Mouse (Mus musculus) c-Kit-negative CD71-positive TER-119-positive erythroid progenitor cells, embryonic 14.5 days (primary cell): Measurements from ENCODE around the gene Gm5901.
A peak's percentile ranks its signal among the peaks of the same experiment; 100 is the strongest.
"Not testable (repeated sequence)": the region's sequence is repeated elsewhere in the genome, so short reads cannot be mapped to it uniquely, and the experiment has no call there.

Experiments used
- DNase-seq: peaks from one replicate; pipeline ENCODE4 v3.0.0-alpha.2; 2013; ENCODE audit warnings: low read depth, low spot score

Gene Gm5901

DNA sequence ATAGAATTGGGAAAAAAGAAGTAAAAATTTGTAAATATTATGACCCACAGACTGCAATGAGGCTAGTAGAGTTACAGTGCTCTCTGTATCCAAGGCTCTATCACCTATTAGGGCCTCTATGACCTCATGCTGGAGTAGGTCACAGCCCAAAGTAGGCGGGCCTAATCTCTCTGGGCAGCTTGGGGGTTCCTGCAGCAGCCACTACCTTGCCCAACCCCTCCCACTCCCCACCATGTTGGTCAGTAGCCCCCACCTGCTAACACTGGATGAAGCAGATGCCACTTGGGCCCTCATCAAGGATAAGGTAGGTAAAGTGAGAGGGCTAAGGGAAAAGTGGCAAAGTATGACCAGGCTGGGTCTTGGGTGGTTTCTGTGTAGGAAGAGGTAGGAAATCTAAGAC is at the start of gene Gm5901:
Gene Gm5901 (plus strand): TSS at position 173 of the 400 bp plus-strand sequence.
- no peak for DNase-seq

DNA sequence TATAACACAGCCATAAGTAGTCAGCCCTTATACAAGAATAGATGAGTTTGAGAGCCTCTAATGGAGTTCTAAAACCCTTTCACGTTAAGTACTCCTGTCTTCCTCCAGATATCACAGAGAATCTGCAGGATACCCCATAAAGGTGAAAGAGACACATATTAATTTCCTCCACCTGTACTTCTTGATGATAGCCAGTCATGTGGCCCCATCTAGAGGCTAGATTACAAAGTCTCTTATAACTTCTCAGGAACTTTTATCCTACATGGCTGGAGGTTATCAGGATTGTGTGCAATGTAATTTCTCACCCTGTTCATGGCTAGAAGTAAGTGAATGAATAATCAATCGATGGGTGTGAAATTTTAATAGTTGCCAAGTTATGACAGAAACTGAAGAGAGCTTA is 49.5 kb upstream of the Gm5901 start:
- DNase-seq, result no peak

DNA sequence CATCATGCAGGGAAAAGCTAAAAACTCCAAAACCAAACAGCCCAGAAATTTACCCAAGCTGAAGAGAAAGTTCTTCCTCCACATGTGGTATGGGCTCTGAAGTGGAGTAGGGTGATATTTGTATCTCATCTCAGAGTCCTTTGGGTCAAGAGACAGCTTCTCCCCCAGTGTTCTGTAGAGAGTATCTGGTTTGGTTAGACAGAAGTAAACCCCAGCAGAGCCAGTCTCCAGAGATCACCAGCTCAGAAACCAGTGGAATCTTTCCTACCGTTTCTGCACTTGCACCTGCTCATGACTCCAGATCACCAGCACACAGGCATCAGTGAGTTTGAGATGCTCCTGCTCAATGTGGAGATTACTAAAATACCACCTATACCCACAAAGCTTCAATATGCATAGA is 40.8 kb upstream of the Gm5901 start, which contains the start of gene Olfr690:
Gene Olfr690 (minus strand): TSS at position 101 of the 400 bp plus-strand sequence.
- DNase-seq, result no peak

DNA sequence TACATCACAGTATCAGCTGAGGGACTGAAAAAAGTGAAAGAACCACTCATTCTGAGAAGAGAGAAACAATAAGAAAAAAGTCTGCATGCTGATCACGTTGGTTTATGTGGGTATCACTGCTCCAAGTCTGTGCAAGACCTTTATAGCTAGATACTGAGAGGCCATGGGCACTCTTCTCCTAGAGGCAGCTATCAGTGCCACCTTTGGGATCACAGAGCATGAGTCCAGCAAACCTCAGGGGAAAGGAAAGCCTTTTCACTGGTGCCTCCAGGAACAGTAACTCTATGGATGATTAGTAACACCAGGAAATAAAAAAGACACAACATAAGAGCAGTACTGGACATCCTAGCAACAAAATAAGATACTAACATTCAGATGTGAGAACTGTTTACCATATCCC is 32.7 kb upstream of the Gm5901 start, which contains the start of gene Olfr691:
Gene Olfr691 (minus strand): TSS at position 101 of the 400 bp plus-strand sequence.
- DNase-seq, result no peak

DNA sequence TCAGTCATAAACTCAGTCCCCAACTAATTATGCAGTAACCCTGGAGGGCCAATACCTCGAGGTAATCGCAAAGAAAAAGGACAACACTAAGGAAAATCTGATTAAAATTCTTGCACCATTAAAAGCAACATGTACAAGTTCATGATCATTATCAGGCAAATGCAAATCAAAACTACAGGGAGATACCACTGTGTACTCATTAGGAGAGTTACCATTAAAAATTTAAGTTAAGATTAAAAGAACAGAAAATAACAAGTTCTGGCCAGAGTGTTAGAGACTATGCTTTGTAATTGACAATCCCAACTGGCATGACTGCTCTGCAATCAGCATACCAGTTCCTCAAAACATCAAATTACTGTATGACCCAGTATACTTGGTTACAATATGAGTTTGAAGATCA is 32.1 kb upstream of the Gm5901 start:
- no peak for DNase-seq

DNA sequence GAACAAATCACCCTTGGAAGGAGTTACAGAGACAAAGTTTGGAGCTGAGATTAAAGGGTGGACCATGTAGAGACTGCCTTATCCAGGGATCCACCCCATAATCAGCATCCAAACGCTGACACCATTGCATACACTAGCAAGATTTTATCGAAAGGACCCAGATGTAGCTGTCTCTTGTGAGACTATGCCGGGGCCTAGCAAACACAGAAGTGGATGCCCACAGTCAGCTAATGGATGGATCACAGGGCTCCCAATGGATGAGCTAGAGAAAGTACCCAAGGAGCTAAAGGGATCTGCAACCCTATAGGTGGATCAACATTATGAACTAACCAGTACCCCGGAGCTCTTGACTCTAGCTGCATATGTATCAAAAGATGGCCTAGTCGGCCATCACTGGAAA is 18.8 kb upstream of the Gm5901 start:
- DNase-seq, result not testable (repeated sequence)

DNA sequence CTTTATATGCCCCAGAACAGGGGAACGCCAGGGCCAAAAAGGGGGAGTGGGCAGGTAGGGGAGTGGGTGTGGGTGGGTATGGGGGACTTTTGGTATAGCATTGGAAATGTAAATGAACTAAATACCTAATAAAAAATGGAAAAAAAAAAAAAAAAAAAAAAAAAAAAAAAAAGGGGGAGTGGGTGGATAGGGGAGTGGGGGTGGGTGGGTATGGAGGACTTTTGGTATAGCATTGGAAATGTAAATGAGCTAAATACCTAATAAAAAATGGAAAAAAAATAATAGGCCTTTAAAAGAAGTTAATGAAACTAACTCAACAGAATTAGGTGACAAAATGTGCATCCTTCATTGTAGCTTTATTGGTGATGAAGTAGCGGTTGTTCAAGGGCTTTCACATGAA is 18.4 kb upstream of the Gm5901 start:
- not testable (repeated sequence) for DNase-seq

DNA sequence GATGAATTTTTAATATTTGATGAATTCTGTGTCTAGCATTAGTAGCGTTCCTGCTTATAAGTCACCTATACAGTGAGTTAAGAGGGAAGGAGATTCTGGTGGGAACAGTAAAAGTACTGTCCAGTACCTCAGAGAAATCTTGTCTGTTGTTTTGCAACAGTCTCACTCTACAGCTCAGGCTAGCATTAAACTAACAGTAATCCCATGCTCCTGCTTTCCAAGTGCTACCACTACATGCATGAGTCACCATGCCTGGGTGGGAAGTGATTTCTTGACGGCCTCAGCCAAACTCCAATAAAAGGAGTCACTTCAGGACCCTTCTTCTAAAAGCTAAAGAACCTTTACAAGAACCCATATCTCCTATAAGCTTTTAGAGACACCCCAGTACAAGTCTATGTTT is 13.1 kb upstream of the Gm5901 start:
- no peak for DNase-seq

DNA sequence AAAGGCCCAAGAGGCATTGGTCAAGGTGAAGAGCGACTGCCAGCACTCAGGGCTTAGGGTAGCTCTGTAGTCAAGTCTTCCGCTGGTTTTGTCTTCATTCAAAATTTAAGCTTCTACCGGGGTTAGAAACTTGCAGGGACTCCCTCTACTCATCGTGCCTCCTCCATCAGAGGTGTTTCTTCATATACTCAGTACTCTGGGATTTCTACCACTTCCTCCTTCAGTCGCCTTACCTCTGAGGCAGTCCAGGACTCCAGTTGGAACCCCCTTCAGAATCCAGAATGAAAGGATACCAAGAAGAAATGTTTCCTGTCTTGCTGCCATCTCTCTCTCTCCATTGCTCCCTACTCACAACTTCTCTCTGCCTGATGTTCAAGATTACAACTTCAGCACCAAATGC is 7.6 kb upstream of the Gm5901 start:
- DNase-seq, result no peak

DNA sequence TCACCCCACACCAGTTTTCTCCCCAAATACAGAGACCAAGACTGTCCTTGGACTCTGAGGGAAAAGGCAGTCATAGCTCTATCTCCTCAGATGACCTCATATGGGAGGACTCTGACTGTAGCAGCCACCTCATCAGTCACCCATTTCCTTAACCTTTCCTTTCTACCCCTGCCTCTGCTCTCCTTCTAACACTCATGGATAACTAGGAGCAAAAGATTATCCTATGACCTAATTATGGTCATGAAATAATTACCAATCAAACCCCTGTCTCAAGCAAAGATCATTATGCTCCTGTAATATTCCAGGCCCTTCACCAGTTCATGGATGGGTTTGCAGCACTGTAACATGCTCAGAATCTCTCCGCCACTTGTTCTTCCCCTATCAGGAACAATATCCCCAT is 6.9 kb upstream of the Gm5901 start, which contains the start of gene Olfr692:
Gene Olfr692 (plus strand): TSS at position 301 of the 400 bp plus-strand sequence.
- DNase-seq, result no peak

DNA sequence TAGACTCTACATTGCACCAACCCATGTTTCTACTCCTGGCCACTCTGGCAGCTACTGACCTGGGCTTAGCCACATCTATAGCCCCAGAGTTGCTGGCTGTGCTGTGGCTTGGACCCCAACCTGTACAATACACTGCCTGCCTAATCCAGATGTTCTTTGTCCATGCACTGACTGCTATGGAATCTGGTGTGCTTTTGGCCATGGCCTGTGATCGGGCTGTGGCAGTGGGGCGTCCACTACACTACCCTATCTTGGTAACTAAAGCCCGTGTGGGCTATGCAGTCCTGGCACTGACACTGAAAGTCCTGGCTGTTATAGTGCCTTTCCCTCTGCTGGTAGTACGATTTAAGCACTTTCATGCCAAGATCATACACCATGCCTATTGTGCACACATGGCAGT is 6.3 kb upstream of the Gm5901 start:
- DNase-seq, result no peak

DNA sequence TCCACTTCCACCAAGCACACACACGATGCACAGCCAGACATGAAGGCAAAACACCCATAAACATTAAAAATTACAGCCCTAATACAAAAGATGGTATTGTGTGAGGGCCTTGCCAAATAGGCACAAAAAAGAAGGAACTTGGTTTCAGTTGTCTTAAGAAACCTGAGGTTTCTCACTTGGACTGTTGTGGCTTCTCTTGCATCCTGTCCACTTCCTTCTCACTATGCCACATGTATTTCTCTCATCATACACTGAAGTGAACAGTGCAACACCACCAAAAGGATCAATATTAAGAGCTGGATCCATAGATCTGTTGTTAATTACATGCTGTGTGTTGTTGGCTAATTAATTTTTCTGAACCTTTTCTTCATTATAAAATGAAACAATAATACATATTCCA is 1.9 kb upstream of the Gm5901 start:
- no peak for DNase-seq

DNA sequence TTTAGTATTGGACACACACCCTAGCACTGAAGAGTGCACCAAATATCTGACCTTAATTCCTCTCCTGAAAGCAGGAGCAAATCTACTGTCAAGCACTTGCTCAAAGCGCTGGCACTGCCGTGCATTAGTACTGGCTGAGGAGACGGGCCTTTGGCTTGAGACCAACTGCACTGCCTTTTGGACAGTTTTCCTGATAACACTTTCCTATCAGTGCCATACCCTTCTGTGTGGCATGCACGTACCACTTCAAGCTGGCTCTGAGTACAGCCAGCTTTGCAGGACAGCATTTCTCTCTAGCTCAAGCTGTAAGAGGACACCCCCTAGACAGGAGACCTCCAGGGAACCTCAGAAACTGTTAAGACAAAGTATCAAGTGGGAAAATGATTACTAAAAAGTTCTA is 1.3 kb upstream of the Gm5901 start:
- no peak for DNase-seq

DNA sequence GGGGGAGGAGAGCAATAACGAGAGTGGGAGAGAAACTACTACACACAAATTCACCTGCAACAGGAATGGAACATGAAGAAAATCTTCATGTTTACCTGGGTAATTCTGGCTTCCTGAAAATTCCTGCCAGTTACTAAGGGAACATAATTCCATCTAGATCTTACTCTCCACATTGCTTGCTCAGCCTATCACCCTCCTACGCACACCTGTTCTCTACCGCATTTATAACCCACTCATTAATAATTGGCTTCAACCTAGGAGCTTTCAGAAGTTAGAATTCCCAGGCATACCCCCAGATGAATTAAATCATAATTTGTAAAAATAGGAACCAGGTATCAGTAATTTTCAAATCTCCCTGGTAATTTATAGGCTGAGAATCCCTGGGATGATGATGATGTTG is 862 bp upstream of the Gm5901 start:
- DNase-seq, result no peak

DNA sequence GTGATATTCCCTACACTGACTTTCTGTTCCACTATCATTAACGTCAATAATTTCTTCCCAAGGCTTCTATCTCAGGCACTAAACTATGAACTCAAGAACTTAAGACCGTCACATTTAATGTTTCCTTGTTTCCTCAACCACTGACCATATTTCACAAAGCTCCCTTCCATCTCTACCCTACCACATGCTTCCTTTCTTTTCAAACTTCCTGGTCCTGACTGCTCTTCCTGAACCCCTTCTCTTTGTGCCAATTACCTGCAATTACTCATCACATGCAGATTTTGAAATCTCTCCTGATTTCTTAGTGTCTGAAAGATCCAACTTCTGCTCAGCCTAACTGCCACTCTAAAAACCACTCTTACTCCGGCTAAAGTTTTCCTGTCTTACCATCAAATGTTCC is 5.5 kb downstream of the Gm5901 start:
- no peak for DNase-seq

DNA sequence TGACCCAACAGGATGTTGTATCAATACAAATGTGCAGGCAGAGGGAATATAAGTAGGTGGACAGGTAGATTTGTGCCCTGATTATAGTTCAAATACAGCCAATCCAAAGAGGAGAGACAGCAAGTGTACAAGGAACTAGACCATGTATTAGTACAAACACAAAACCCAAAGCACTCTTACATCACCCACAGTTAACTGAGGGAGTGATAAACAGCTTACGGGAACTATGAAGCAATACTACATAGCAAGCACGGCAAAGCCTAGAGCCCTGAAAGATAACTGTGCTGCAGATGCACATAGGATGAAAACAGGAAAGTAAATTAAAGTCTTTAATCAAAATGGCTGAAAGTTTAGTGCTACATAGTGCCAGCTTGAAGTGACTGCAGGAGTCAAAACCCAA is 12.9 kb downstream of the Gm5901 start:
- DNase-seq, result no peak

DNA sequence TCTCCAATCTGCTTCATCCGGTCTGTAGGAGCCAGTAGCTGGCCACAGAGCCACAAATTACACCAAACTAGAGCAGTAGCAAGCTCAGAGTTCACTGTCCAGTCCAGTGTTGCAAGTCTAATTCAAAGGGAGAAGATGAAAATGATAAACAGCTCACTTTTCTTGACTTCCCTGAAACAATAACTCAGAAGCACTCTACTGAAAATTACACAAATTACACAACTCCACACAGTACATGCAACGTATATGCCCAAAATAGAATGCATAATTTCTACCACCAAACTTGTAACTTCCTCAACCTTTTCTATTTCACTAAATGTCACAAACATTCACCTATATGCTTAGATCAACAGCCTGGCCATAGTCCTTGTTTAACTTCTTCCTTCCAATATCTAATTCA is 15.4 kb downstream of the Gm5901 start:
- DNase-seq, result no peak

DNA sequence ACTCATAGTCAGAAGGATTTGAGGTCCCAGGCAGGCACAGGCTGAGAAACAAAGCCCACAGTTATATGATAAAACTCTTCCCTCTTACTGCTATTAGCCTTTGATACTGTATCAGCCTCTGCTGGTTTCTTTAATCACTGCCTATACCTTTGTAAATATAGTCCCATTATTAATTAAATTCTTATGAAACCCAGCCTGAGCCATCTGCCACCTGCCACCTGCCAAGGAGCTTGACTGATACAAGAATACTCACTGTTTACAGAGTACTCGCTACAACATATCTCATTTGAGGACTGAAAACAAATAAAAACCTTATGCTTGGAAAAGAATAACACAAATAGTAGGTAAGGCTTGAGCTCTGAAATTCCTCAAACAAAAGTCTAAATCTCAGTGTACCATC is 19.8 kb downstream of the Gm5901 start:
- no peak for DNase-seq

DNA sequence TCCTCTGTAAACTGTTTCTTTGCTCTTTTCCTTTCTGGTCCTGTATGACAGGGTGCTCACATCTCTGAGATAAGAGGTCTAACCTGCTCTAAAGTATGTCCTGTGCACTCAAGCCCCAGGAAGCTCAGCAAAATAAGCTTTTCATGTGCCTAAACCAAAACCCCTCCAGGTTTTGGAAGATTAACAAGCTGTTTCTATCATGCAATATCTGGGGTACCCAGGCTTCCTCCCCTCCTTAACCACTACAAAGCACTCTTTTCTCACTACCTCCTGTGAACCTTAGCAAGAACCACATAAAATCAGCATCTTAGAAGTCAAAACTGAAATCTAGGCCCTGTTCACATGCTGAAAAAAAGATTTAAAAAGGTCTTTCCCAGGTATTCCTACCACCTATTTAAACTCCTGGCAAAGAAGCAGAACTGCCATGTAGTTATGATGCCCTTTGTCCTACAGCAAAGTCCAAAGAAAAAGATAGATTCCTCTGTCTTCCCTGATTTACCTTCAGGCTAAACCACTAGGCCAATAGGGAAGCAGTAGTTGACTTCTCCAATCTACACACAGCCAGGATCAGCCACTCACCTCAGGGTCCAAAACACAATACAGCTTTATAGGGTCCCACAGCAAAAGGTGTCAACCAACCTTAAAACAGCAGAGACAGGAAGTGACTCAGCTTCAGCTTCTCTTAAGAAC is 20.4 kb downstream of the Gm5901 start:
- DNase-seq, result no peak

DNA sequence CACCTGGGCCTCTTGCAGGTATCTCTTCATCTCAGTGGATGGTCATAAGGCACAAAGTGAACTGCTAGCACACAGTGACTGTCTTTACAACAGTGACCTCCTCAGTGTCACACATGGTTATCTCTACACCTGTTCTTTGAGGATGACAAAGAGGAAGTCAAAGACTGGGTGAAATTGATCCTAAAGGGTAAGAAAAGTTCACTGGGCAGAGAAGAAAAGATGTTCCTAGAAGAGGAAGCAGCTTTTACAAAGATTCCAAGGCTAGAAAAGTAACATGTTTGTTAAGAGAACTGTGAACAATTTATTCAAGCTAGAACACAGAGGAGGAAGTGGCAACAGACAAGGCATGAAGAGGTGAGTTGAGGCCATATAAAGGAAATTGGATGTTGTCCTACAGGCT is 21.3 kb downstream of the Gm5901 start:
- no peak for DNase-seq

DNA sequence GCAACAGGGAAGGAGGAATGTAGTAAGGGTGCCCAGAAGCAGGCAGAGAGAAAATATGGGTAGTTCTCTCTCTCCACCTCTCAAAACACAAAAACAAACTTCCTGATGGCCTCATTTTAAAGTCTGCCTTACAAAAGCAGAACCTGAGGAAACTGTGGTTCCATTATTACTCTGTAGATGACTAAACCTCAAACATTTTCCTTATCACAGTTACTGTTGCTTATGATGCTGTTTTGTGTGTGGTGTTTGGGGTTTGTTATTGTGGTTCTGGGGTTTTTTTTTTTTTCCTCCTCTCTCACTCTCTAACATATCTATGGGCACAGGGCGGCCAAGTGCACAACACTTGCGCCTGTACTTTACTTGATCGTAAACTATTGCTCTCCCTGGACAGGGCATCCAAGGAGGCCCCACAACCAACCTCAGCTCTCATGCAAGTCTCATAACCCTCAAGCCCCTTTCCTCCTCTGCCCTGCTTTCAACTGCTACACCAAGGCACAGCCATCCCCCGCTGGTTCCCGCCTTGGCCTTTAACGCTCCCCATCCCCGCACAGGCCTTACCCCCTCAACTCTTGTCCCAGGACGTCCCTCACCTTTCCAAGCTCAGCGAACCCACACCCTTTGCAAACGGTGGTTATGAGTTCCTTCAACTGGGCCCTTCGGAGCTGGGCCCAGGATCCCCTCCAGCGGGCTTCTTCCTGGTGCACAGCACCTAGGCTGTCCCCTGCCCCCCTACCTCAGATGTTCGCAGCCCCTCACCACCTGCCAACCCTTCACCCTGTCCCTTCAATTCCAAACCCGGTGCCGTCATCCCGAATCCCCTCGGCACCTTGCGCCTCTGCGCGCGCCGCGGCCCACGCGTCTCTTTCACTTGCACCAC is 24.5 kb downstream of the Gm5901 start:
- peak; percentile 8 for DNase-seq

DNA sequence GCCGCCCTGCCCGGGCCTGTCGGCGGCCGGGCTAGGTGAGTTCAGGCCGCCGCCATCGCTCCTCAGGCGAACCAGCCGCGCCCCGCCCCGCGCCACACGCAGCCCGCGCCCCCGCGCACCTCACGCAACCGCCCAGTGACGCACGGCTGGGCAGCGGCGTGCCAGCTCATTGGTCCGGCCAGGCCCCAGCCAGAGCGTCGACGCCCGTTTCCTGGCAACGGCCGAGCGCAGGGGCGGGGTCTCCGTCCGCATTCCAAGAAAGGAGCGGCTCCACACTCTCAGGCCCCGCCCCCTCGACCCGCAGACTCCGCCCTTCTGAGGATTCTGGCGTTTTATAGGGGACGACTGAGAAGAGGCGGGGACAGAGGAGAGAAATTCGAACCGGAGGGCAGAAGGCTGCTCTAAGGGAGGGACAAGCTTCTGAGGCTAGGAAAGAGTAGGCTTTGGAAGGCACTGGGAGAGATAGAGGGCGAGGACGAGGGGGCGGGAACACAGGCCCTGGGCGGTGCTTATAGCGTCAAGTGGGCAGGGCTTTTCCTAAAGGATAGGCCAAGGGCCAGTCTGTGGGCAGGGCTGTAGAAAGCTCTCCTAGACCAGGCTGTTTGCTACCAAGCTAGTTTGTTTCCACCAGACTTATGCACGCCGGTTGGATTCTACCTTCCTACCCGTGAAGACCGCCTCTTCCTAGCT is 25.2 kb downstream of the Gm5901 start, which contains the start of gene Fam160a2:
Gene Fam160a2 (minus strand): TSS at position 120 of the 690 bp plus-strand sequence.
- peak; percentile 100 for DNase-seq
